Mouse (Mus musculus): Measurements from ENCODE around the gene C130050O18Rik. TPM values are rescaled to one million over a fixed set of nuclear protein-coding genes. Genes with fewer than 3 reads are reported as not detected.
"Not testable (repeated sequence)": the region's sequence is repeated elsewhere in the genome, so short reads cannot be mapped to it uniquely, and the experiment has no call there.

Gene C130050O18Rik
- polyA plus RNA-seq, 1 experiment from 2014 or later: 1.6 TPM

GRCm38 (mm10) chr5:139383234-139383633, 21.8 kb upstream of the C130050O18Rik start:
- H3K27me3 ChIP-seq (ENCODE audit: control insufficient read depth, insufficient read depth, low read depth, low read length): no peaks in the 10 kb centered on the region
- no peaks in the 10 kb centered on the region for H3K9me3 ChIP-seq (replicated peaks; ENCODE audit: control insufficient read depth, low read length)
- no peak for ATAC-seq (ENCODE audit: low read depth)
- 34% methylated on average over 9 of the region's 9 CpGs for WGBS (ENCODE audit: insufficient replicate concordance)
- H3K36me3 ChIP-seq (ENCODE audit: control insufficient read depth, insufficient read depth): peaks cover 7% of the 10 kb centered on the region
- H3K4me2 ChIP-seq (ENCODE audit: low read depth, low read length): peak overlapping the region; percentile 96
- H3K4me3 ChIP-seq (ENCODE audit: low read depth, low read length): peak overlapping the region; percentile 99
- peak overlapping the region; percentile 95 for H3K9ac ChIP-seq (ENCODE audit: low read depth, low read length)
- peaks cover 87% of the 10 kb centered on the region for H3K4me1 ChIP-seq (ENCODE audit: control insufficient read depth, low read depth, low read length)
- peak overlapping the region; percentile 100 for H3K27ac ChIP-seq (ENCODE audit: low read length)

DNA sequence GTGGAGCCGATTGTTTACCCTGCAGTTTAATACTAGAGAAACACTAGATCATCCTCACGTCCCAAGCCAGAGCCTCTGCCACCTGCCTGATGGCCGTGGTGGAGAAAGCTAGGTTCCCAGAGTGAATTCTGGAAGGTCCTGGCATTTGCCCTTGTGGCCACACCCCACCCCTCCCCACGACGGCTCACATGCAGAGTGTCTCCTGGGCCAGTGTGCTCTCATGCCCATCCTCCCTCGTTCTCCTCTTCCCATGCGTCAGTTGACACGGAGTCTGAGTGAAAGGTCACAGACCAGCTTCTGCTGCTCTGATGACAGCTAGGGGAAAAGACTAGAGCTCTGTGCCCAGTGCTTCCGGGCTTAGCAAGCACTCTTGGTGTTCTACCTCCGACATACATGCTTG, 20.5 kb upstream of the C130050O18Rik start:
- Histone ChIP-seq H3K4me3 (ENCODE audit: low read depth, low read length) (no peak overlapping the region), H3K27ac (ENCODE audit: low read length) (peak overlapping the region; percentile 100), H3K9me3 (replicated peaks; ENCODE audit: control insufficient read depth, low read length) (no peaks in the 10 kb centered on the region), H3K4me1 (ENCODE audit: control insufficient read depth, low read depth, low read length) (peaks cover 87% of the 10 kb centered on the region), H3K36me3 (ENCODE audit: control insufficient read depth, insufficient read depth) (peaks cover 7% of the 10 kb centered on the region), H3K27me3 (ENCODE audit: control insufficient read depth, insufficient read depth, low read depth, low read length) (no peaks in the 10 kb centered on the region), H3K4me2 (ENCODE audit: low read depth, low read length) (peak overlapping the region; percentile 33), H3K9ac (ENCODE audit: low read depth, low read length) (peak overlapping the region; percentile 95)
- no peak for ATAC-seq (ENCODE audit: low read depth)
- WGBS (ENCODE audit: insufficient replicate concordance): 57% methylated on average over 10 of the region's 10 CpGs

DNA sequence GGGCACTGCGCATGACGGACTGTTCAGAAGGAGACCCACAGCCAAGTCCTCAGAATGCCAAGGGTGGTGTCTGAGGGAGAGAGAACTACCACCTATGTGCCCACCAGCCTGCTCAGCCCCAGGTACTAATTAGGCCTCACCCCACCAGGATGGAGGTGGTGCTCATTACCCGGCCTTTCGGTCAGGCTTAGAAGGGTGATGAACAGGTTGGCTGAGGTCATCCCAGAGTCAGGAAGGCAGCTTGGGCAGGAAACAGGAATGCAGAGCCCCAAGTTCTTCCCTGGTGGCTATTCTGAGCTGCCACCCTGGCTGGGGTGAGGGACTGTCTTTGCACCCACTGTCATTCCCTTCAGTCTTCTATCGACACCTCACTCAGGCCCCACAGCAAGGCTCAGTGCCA, 19.0 kb upstream of the C130050O18Rik start:
- H3K4me3 ChIP-seq (ENCODE audit: low read depth, low read length): no peak overlapping the region
- H3K36me3 ChIP-seq (ENCODE audit: control insufficient read depth, insufficient read depth): peaks cover 7% of the 10 kb centered on the region
- H3K27ac ChIP-seq (ENCODE audit: low read length): peak overlapping the region; percentile 100
- H3K27me3 ChIP-seq (ENCODE audit: control insufficient read depth, insufficient read depth, low read depth, low read length): no peaks in the 10 kb centered on the region
- WGBS (ENCODE audit: insufficient replicate concordance): 89% methylated on average over 5 of the region's 5 CpGs
- H3K9me3 ChIP-seq (replicated peaks; ENCODE audit: control insufficient read depth, low read length): no peaks in the 10 kb centered on the region
- peak overlapping the region; percentile 47 for H3K9ac ChIP-seq (ENCODE audit: low read depth, low read length)
- ATAC-seq (ENCODE audit: low read depth): no peak
- peaks cover 85% of the 10 kb centered on the region for H3K4me1 ChIP-seq (ENCODE audit: control insufficient read depth, low read depth, low read length)
- H3K4me2 ChIP-seq (ENCODE audit: low read depth, low read length): peak overlapping the region; percentile 43

GRCm38 (mm10) chr5:139387329-139388194, 17.5 kb upstream of the C130050O18Rik start:
- Histone ChIP-seq H3K27ac (ENCODE audit: low read length) (peak overlapping the region; percentile 100), H3K9ac (ENCODE audit: low read depth, low read length) (peak overlapping the region; percentile 96), H3K4me3 (ENCODE audit: low read depth, low read length) (peak overlapping the region; percentile 78), H3K4me2 (ENCODE audit: low read depth, low read length) (peak overlapping the region; percentile 80), H3K27me3 (ENCODE audit: control insufficient read depth, insufficient read depth, low read depth, low read length) (no peaks in the 10 kb centered on the region), H3K9me3 (replicated peaks; ENCODE audit: control insufficient read depth, low read length) (no peaks in the 10 kb centered on the region), H3K4me1 (ENCODE audit: control insufficient read depth, low read depth, low read length) (peaks cover 87% of the 10 kb centered on the region), H3K36me3 (ENCODE audit: control insufficient read depth, insufficient read depth) (peaks cover 20% of the 10 kb centered on the region)
- WGBS (ENCODE audit: insufficient replicate concordance): 68% methylated on average over 10 of the region's 10 CpGs
- no peak for ATAC-seq (ENCODE audit: low read depth)

- no peaks in the 10 kb centered on the region for H3K9me3 ChIP-seq (replicated peaks; ENCODE audit: control insufficient read depth, low read length)
- H3K4me1 ChIP-seq (ENCODE audit: control insufficient read depth, low read depth, low read length): peaks cover 87% of the 10 kb centered on the region
- peak overlapping the region; percentile 96 for H3K9ac ChIP-seq (ENCODE audit: low read depth, low read length)
- peaks cover 27% of the 10 kb centered on the region for H3K36me3 ChIP-seq (ENCODE audit: control insufficient read depth, insufficient read depth)
- H3K27me3 ChIP-seq (ENCODE audit: control insufficient read depth, insufficient read depth, low read depth, low read length): no peaks in the 10 kb centered on the region
- no peak for ATAC-seq (ENCODE audit: low read depth)
- 48% methylated on average over 4 of the region's 4 CpGs for WGBS (ENCODE audit: insufficient replicate concordance)
- H3K27ac ChIP-seq (ENCODE audit: low read length): peak overlapping the region; percentile 100
- H3K4me3 ChIP-seq (ENCODE audit: low read depth, low read length): peak overlapping the region; percentile 78
- peak overlapping the region; percentile 80 for H3K4me2 ChIP-seq (ENCODE audit: low read depth, low read length)
Measured at GRCm38 (mm10) chr5:139388195-139388570, 16.9 kb upstream of the C130050O18Rik start.

DNA sequence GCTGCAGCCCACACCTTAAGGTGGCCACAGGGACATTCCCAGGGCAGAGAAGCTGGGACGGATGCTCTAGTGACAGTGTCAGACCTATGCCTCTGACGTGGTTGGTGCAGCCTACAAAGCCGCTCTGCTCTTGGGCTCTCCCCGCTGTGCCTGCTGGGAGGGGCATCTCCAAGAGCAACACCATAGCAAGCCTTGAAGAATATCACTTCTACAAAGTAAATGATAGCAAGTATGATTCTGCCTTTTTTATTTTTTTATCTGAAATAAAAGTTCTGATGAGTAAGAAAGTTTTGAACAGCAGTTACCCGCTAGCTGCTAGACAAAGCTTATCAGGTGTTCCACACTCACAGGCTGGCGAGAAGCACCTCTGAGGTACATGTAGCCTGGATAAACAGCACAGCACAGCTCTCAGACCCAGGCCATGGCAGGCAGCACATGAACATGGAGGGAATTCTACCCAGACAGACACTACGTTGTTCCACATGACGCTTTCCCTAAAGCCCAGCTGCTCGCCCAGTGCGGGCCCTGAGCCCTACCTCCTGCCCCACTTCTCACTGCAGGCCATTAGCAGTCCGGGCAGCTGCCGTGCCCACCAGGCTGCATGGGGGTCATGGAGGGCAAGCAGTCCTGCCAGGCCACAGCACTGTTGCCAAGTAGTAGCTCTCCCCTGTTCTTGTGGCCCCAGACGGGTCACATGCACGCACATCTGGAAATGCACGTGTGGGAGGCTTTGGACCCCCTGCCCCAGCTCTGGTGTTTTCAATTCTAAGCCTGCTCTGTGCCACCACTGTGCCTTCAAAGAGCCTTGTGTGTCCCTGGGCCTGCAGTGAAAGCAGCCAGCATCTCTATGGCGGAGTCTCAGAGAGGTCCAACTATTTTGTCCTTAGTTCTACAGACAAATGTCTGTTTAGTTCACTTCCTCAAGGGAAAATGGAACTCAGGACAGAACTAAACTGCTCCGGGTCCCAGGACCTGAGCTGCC, 16.1 kb upstream of the C130050O18Rik start:
- Histone ChIP-seq H3K4me2 (ENCODE audit: low read depth, low read length) (peak overlapping the region; percentile 80), H3K9me3 (replicated peaks; ENCODE audit: control insufficient read depth, low read length) (no peaks in the 10 kb centered on the region), H3K4me1 (ENCODE audit: control insufficient read depth, low read depth, low read length) (peaks cover 87% of the 10 kb centered on the region), H3K36me3 (ENCODE audit: control insufficient read depth, insufficient read depth) (peaks cover 35% of the 10 kb centered on the region), H3K9ac (ENCODE audit: low read depth, low read length) (peak overlapping the region; percentile 96), H3K27ac (ENCODE audit: low read length) (peak overlapping the region; percentile 100), H3K4me3 (ENCODE audit: low read depth, low read length) (peak overlapping the region; percentile 78), H3K27me3 (ENCODE audit: control insufficient read depth, insufficient read depth, low read depth, low read length) (no peaks in the 10 kb centered on the region)
- 34% methylated on average over 17 of the region's 17 CpGs for WGBS (ENCODE audit: insufficient replicate concordance)
- ATAC-seq (ENCODE audit: low read depth): peak; percentile 76

DNA sequence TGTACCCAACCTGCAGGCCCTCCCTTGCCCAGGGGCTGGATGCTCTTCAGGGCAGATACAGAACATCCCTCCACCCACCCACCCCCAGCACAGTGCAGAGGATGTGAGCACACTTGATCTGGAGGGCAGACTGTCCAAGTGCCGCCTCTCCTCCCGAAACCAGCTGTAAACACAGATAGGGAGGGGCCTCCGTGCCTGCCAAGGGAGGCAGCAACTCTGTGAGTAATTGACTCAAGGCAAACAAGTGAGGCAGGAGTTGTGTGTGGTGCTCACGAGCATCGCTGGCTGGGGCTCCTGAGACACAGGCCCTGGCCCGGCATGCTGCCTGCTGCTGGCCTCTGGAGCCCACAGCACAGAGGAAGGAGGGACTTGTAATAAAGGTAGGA, 15.4 kb upstream of the C130050O18Rik start:
- ATAC-seq (ENCODE audit: low read depth): peak; percentile 86
- Histone ChIP-seq H3K36me3 (ENCODE audit: control insufficient read depth, insufficient read depth) (peaks cover 41% of the 10 kb centered on the region), H3K27me3 (ENCODE audit: control insufficient read depth, insufficient read depth, low read depth, low read length) (no peaks in the 10 kb centered on the region), H3K9ac (ENCODE audit: low read depth, low read length) (peak overlapping the region; percentile 96), H3K4me3 (ENCODE audit: low read depth, low read length) (peak overlapping the region; percentile 78), H3K27ac (ENCODE audit: low read length) (peak overlapping the region; percentile 100), H3K4me2 (ENCODE audit: low read depth, low read length) (peak overlapping the region; percentile 80), H3K4me1 (ENCODE audit: control insufficient read depth, low read depth, low read length) (peaks cover 87% of the 10 kb centered on the region), H3K9me3 (replicated peaks; ENCODE audit: control insufficient read depth, low read length) (no peaks in the 10 kb centered on the region)
- WGBS (ENCODE audit: insufficient replicate concordance): 3% methylated on average over 6 of the region's 6 CpGs

DNA sequence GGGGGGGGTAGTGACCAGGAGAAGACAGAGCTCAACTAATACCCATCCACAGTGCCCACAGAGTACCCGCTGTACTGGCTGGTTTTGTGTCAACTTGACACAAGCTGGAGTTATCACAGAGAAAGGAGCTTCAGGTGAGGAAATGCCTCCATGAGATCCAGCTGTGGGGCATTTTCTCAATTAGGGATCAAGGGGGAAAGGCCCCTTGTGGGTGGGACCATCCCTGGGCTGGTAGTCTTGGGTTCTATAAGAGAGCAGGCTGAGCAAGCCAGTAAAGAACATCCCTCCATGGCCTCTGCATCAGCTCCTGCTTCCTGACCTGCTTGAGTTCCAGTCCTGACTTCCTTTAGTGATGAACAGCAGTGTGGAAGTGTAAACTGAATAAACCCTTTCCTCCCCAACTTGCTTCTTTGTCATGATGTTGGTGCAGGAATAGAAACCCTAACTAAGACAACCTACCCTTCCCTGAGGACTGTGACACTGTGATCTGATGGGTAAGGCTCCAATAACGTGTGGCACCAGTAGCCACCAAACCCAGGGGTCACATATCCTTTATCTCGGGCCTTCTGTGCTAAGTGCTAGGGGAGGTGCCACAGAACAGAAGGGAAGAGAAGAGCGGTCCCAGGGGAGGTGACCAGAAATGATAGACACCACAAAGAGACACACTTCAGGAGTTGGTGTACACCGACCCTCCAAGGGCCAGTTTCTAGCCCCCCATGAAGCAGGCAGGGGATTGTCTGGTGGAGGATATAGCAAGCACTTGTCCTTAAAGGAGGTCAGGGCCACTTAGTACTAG, 14.6 kb upstream of the C130050O18Rik start:
- Histone ChIP-seq H3K4me2 (ENCODE audit: low read depth, low read length) (peak overlapping the region; percentile 80), H3K4me1 (ENCODE audit: control insufficient read depth, low read depth, low read length) (peaks cover 87% of the 10 kb centered on the region), H3K9ac (ENCODE audit: low read depth, low read length) (peak overlapping the region; percentile 96), H3K4me3 (ENCODE audit: low read depth, low read length) (peak overlapping the region; percentile 78), H3K27ac (ENCODE audit: low read length) (peak overlapping the region; percentile 100), H3K36me3 (ENCODE audit: control insufficient read depth, insufficient read depth) (peaks cover 44% of the 10 kb centered on the region)
- peak; percentile 19 for ATAC-seq (ENCODE audit: low read depth)
- H3K27me3 ChIP-seq (ENCODE audit: control insufficient read depth, insufficient read depth, low read depth, low read length); H3K9me3 ChIP-seq (replicated peaks; ENCODE audit: control insufficient read depth, low read length): not testable (repeated sequence)
- 30% methylated on average over 5 of the region's 5 CpGs for WGBS (ENCODE audit: insufficient replicate concordance)

All from liver, embryonic 16.5 days (tissue).